Mouse (Mus musculus) lung, postnatal 0 days (tissue): Measurements from ENCODE around the gene Vmn2r114.

Experiments used
- CTCF ChIP-seq: IDR thresholded peaks from 2 replicates; pipeline ENCODE4 v1.5.1; 2016; ENCODE audit warnings: antibody characterized with exemption, mild to moderate bottlenecking
- EP300 ChIP-seq: IDR thresholded peaks from 2 replicates; pipeline ENCODE4 v1.6.1; 2016; ENCODE audit warnings: antibody characterized with exemption, mild to moderate bottlenecking, control low read depth

GRCm38 (mm10) chr17:23330657-23331056 lies 18.3 kb upstream of the Vmn2r114 start:
- TF ChIP-seq CTCF (no peak), EP300 (no peak)
